Mouse (Mus musculus): ENCODE measurements around the gene Psen2. TPM values are rescaled to one million over a fixed set of nuclear protein-coding genes. Genes with fewer than 3 reads are reported as not detected.

The Psen2 gene
- polyA plus RNA-seq, 1 experiment from 2014 or later = 7.9 TPM

DNA sequence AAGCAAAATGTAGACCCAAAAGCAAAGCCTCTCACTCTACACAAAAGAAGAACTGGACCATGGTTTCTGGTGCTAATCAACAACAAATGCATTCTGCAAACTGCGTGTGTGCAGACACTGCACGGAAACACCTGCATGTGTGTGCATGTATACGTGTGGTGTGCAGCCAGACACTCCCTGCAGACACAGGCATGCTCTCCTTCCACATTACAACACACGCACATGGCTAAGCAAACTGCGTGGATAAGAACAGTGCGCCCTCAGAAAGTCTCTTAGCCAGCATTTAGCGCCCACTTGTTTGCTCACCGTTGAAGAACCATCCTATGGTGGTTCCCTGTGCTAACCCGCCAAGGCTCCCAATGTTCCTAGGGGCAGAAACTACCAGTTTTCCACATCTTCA, 69.2 kb downstream of the Psen2 start:
- 79% methylated on average over 9 of the region's 9 CpGs for WGBS
- Histone ChIP-seq H3K36me3 (ENCODE audit: insufficient read depth) (no peaks in the 10 kb centered on the region), H3K27me3 (ENCODE audit: insufficient read depth, low read length) (no peaks in the 10 kb centered on the region), H3K4me1 (ENCODE audit: insufficient read depth) (peaks cover 8% of the 10 kb centered on the region; the same call in 1 of the 2 replicates), H3K9ac (no peak overlapping the region), H3K27ac (ENCODE audit: low read depth) (no peak overlapping the region), H3K9me3 (ENCODE audit: low read depth, low read length) (no peaks in the 10 kb centered on the region), H3K4me3 (ENCODE audit: low read depth, low read length) (no peak overlapping the region), H3K4me2 (no peak overlapping the region)
- ATAC-seq (ENCODE audit: insufficient read depth) (no peak), DNase-seq (no peak)
- TF ChIP-seq CTCF (IDR thresholded peaks at IDR 0.05; ENCODE audit: low read depth) = no peak

- 72% methylated on average over 8 of the region's 8 CpGs for WGBS
- no peak for TF ChIP-seq CTCF (IDR thresholded peaks at IDR 0.05; ENCODE audit: low read depth)
- no peak overlapping the region for H3K4me2 ChIP-seq
These were observed 69.8 kb downstream of the Psen2 start for GRCm38 (mm10) chr1:180193391-180193935.

GRCm38 (mm10) chr1:180192866-180193265, 70.4 kb downstream of the Psen2 start:
- 43% methylated on average over 4 of the region's 4 CpGs for WGBS
- Histone ChIP-seq H3K4me1 (ENCODE audit: insufficient read depth) (peaks cover 8% of the 10 kb centered on the region; the same call in 1 of the 2 replicates), H3K27ac (ENCODE audit: low read depth) (no peak overlapping the region), H3K36me3 (ENCODE audit: insufficient read depth) (no peaks in the 10 kb centered on the region), H3K27me3 (ENCODE audit: insufficient read depth, low read length) (no peaks in the 10 kb centered on the region), H3K9ac (no peak overlapping the region), H3K4me3 (ENCODE audit: low read depth, low read length) (no peak overlapping the region), H3K9me3 (ENCODE audit: low read depth, low read length) (no peaks in the 10 kb centered on the region), H3K4me2 (no peak overlapping the region)
- ATAC-seq (ENCODE audit: insufficient read depth) (no peak), DNase-seq (no peak)
- no peak for TF ChIP-seq CTCF (IDR thresholded peaks at IDR 0.05; ENCODE audit: low read depth)

More at GRCm38 (mm10) chr1:180193391-180193935, 69.8 kb downstream of the Psen2 start:
- Histone ChIP-seq H3K4me3 (ENCODE audit: low read depth, low read length) (no peak overlapping the region), H3K36me3 (ENCODE audit: insufficient read depth) (no peaks in the 10 kb centered on the region), H3K9me3 (ENCODE audit: low read depth, low read length) (no peaks in the 10 kb centered on the region), H3K4me1 (ENCODE audit: insufficient read depth) (peaks cover 8% of the 10 kb centered on the region; the same call in 1 of the 2 replicates), H3K9ac (no peak overlapping the region), H3K27me3 (ENCODE audit: insufficient read depth, low read length) (no peaks in the 10 kb centered on the region), H3K27ac (ENCODE audit: low read depth) (no peak overlapping the region)
- ATAC-seq (ENCODE audit: insufficient read depth) = no peak
- no peak for DNase-seq

DNA sequence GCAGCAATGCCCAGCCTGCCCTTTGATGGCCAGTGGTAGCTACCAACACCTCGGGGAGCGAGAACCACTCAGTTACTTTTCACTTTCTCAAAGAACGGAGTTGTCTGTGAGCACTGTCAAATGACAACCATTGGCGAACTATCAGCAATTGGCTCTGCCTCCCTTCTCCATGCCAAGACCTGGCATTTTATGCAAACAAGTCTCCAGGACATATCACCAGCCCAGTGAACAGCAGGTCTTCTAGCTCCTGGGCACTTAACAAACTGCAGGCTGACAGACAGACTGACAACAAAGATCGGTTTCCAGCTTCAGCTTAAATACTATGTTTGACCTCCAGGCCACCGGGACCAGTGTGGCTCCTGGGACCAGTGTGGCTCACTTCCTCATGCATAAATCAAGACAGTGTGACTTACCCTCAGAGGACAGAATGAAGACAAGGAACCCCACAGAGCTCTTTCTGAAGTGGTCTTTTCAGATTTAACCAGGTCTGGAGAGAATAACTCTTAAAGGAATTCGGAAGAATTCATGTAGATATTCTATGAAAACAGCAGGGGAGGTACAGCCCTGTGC, 71.5 kb downstream of the Psen2 start:
- Histone ChIP-seq H3K4me2 (no peak overlapping the region), H3K27ac (ENCODE audit: low read depth) (no peak overlapping the region), H3K9me3 (ENCODE audit: low read depth, low read length) (no peaks in the 10 kb centered on the region), H3K27me3 (ENCODE audit: insufficient read depth, low read length) (no peaks in the 10 kb centered on the region), H3K4me1 (ENCODE audit: insufficient read depth) (peaks cover 8% of the 10 kb centered on the region; the same call in 1 of the 2 replicates), H3K9ac (no peak overlapping the region), H3K36me3 (ENCODE audit: insufficient read depth) (no peaks in the 10 kb centered on the region), H3K4me3 (ENCODE audit: low read depth, low read length) (no peak overlapping the region)
- DNase-seq = no peak
- WGBS = 62% methylated on average over 7 of the region's 7 CpGs
- TF ChIP-seq CTCF (IDR thresholded peaks at IDR 0.05; ENCODE audit: low read depth) = no peak
- no peak for ATAC-seq (ENCODE audit: insufficient read depth)

GRCm38 (mm10) chr1:180191112-180191511, 72.1 kb downstream of the Psen2 start:
- Histone ChIP-seq H3K4me1 (ENCODE audit: insufficient read depth) (peaks cover 6% of the 10 kb centered on the region; the same call in 1 of the 2 replicates), H3K9me3 (ENCODE audit: low read depth, low read length) (no peaks in the 10 kb centered on the region), H3K36me3 (ENCODE audit: insufficient read depth) (no peaks in the 10 kb centered on the region), H3K4me3 (ENCODE audit: low read depth, low read length) (no peak overlapping the region), H3K9ac (no peak overlapping the region), H3K27me3 (ENCODE audit: insufficient read depth, low read length) (no peaks in the 10 kb centered on the region), H3K27ac (ENCODE audit: low read depth) (no peak overlapping the region), H3K4me2 (no peak overlapping the region)
- no peak for TF ChIP-seq CTCF (IDR thresholded peaks at IDR 0.05; ENCODE audit: low read depth)
- DNase-seq = no peak
- no peak for ATAC-seq (ENCODE audit: insufficient read depth)
- WGBS = 76% methylated on average over 8 of the region's 8 CpGs

DNA sequence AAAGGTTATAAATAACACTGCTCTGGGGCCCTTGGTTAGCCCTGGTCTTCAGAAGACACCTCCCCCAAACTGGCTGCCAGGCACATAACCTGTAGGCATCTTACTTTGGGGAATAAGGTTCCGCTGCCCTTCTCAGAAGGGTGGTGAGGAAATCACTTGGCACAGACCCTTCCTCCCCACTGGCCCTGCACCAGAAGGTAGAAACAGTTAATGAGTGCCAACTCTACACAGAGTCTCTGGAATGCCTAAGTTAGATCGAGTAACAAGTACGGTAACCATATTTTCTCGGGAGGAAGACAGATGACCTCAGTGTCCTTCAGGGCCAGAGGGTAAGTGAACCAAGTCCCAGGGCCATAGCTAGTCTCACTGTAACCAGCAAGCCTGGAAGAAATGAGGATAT, 74.3 kb downstream of the Psen2 start:
- Histone ChIP-seq H3K27ac (ENCODE audit: low read depth) (no peak overlapping the region), H3K9me3 (ENCODE audit: low read depth, low read length) (no peaks in the 10 kb centered on the region), H3K9ac (no peak overlapping the region), H3K27me3 (ENCODE audit: insufficient read depth, low read length) (no peaks in the 10 kb centered on the region), H3K4me1 (ENCODE audit: insufficient read depth) (no peaks in the 10 kb centered on the region), H3K4me3 (ENCODE audit: low read depth, low read length) (no peak overlapping the region), H3K36me3 (ENCODE audit: insufficient read depth) (no peaks in the 10 kb centered on the region), H3K4me2 (no peak overlapping the region)
- ATAC-seq (ENCODE audit: insufficient read depth) = no peak
- no peak for DNase-seq
- TF ChIP-seq CTCF (IDR thresholded peaks at IDR 0.05; ENCODE audit: low read depth) = no peak
- WGBS = 78% methylated on average over 4 of the region's 4 CpGs

DNA sequence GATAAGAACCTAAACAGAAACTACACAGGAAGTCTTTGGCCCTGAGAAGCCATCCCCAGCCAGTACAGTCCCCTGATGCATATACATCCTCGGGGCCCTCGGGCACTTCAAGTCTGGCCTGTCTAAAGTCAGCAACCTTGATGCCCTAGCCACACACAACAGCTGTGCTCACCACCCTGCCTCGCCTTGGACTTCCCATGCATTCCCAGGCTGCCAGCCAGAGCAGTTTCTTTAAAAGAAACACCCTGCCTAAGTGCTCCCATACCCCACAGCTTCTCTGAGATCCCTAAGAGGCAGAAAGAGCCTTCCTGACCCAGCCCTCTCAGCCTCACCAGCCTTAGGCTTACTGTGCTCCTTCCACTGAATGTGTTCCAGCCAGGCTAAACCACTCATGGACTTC, 76.9 kb downstream of the Psen2 start:
- DNase-seq = no peak
- Histone ChIP-seq H3K36me3 (ENCODE audit: insufficient read depth) (no peaks in the 10 kb centered on the region), H3K9me3 (ENCODE audit: low read depth, low read length) (no peaks in the 10 kb centered on the region), H3K4me2 (no peak overlapping the region), H3K27me3 (ENCODE audit: insufficient read depth, low read length) (no peaks in the 10 kb centered on the region), H3K4me1 (ENCODE audit: insufficient read depth) (no peaks in the 10 kb centered on the region), H3K27ac (ENCODE audit: low read depth) (no peak overlapping the region), H3K4me3 (ENCODE audit: low read depth, low read length) (no peak overlapping the region), H3K9ac (no peak overlapping the region)
- no peak for TF ChIP-seq CTCF (IDR thresholded peaks at IDR 0.05; ENCODE audit: low read depth)
- no peak for ATAC-seq (ENCODE audit: insufficient read depth)
- WGBS = 72% methylated on average over 3 of the region's 3 CpGs

Measured in lung, embryonic 14.5 days (tissue).